Mouse (Mus musculus) embryonic facial prominence, embryonic 11.5 days (tissue): ENCODE data around the gene Tns3. TPM values are rescaled to one million over a fixed set of nuclear protein-coding genes. Genes with fewer than 3 reads are reported as not detected.
A peak's percentile ranks its signal among the peaks of the same experiment; 100 is the strongest.

ENCODE experiments used
- ATAC-seq: fragments of 200-750 bp; cut with Nextera tagmentation; replicated peaks from 2 replicates; pipeline ENCODE4 v1.8.0; 2017; ENCODE audit warnings: low read depth; ENCODE audit not compliant: insufficient number of reproducible peaks, low FRiP score, low TSS enrichment
- DNase-seq: peaks from one replicate; pipeline ENCODE4 v3.0.0-alpha.2; 2015; ENCODE audit warnings: low spot score
- H3K27ac ChIP-seq: fragments of 300-500 bp; sonication (generic); replicated peaks from 2 replicates; pipeline ENCODE4 v1.5.1; 2014; ENCODE audit warnings: mild to moderate bottlenecking, low read depth, low read length, control low read depth
- H3K27me3 ChIP-seq: fragments of 300-500 bp; sonication (generic); 2 replicates; pipeline ENCODE4 v1.6.1; 2014; ENCODE audit warnings: mild to moderate bottlenecking, low read length, moderate library complexity, mixed read lengths; ENCODE audit not compliant: control insufficient read depth, insufficient read depth
- H3K36me3 ChIP-seq: fragments of 300-500 bp; sonication (generic); replicated peaks from 2 replicates; pipeline ENCODE4 v1.6.1; 2014; ENCODE audit warnings: low read depth, mild to moderate bottlenecking, low read length, moderate library complexity, mixed read lengths; ENCODE audit not compliant: control insufficient read depth, insufficient read depth
- H3K4me1 ChIP-seq: fragments of 300-500 bp; sonication (generic); 2 replicates; pipeline ENCODE4 v1.6.1; 2014; ENCODE audit warnings: low read length, mixed read lengths; ENCODE audit not compliant: control insufficient read depth, insufficient read depth
- H3K4me2 ChIP-seq: fragments of 300-500 bp; sonication (generic); 2 replicates; pipeline ENCODE4 v1.6.1; 2014; ENCODE audit warnings: low read depth, mild to moderate bottlenecking, control low read depth, low read length, moderate library complexity
- H3K4me3 ChIP-seq: fragments of 300-500 bp; sonication (generic); 2 replicates; pipeline ENCODE4 v1.5.1; 2014; ENCODE audit warnings: low read depth, low read length, control low read depth
- H3K9ac ChIP-seq: fragments of 300-500 bp; sonication (generic); replicated peaks from 2 replicates; pipeline ENCODE4 v1.6.1; 2014; ENCODE audit warnings: mild to moderate bottlenecking, control low read depth, low read length
- H3K9me3 ChIP-seq: fragments of 300-500 bp; sonication (generic); replicated peaks from 2 replicates; pipeline ENCODE4 v1.6.1; 2016; ENCODE audit warnings: mild to moderate bottlenecking, low read length, inconsistent platforms, mixed read lengths; ENCODE audit not compliant: control insufficient read depth
- WGBS: fragments of 180-500 bp; shearing (Covaris S2); extraction: QIAGEN DNeasy Blood & Tissue Kit; methylation state at CpG from one replicate; pipeline ENCODE4 v1.1.7; 2014; 5-methylcytosine and 5-hydroxymethylcytosine counted together
- polyA plus RNA-seq: library from polyadenylated mRNA; unstranded; fragments of >200 nt; fragmentation: Nextera tagmentation; extraction: Ambion mirVana; gene quantifications from 2 replicates; pipeline ENCODE4 v1.2.1, GENCODE M21; 2014

The Tns3 gene
- polyA plus RNA-seq, 1 experiment from 2014 or later = 14.9 TPM

DNA sequence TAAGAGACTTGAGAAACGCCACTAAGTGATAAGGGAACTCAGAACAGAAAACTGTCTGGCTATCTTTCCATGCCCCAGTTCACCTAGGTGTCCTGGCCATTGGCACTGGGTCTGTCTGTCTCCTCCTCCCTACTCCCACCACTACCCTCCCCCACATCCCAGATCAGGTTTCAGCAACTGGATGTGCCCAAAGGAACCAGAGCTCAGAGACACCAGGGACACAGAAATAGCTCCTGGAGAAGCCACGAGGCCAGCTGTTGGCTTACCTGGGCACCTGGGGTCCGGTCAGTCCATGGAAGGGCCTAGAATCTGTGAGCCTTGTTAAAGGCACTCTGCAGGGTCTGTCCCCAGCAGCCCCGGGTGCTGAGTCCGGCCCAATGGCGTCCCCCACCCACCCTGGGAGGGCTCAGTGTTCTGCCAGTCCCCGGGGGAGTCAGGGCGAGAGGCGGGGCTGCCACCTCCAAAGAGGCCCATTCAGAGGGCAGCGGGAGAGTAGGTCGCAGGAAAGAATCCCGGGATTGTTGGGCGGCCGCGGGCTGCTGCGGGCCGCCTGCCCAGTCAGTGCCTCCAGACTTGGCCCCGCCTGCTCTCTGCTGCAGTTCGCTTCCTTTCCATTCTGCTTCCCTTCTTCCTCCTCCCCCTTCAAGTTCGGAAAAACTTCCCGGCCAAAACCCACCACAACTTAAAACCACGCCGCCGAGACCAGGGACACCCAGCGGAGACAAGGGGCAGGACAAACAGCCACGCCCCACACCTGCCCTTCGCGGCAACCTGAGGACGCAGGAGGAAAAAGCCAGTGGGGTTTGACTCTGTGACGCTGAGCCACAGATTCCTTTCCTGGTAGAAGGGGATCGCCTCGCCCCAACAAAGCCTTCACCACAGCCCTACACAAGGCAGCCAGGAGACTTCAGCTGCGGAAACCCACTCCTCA lies 195.9 kb downstream of the Tns3 start:
- DNase-seq (peak; percentile 73), ATAC-seq (peak; percentile 69)
- WGBS = 1% methylated on average over 33 of the region's 33 CpGs
- Histone ChIP-seq H3K4me3 (peak overlapping the region; percentile 37), H3K36me3 (no peaks in the 10 kb centered on the region), H3K9me3 (no peaks in the 10 kb centered on the region), H3K27me3 (no peaks in the 10 kb centered on the region), H3K4me1 (peaks cover 10% of the 10 kb centered on the region), H3K4me2 (peak overlapping the region; percentile 74), H3K9ac (peak overlapping the region; percentile 63), H3K27ac (peak overlapping the region; percentile 74)

- peak overlapping the region; percentile 63 for H3K9ac ChIP-seq
- WGBS = 11% methylated on average over 13 of the region's 13 CpGs
- H3K4me2 ChIP-seq = peak overlapping the region; percentile 74
- no peaks in the 10 kb centered on the region for H3K36me3 ChIP-seq
- peaks cover 10% of the 10 kb centered on the region for H3K4me1 ChIP-seq
- ATAC-seq (peak; percentile 50), DNase-seq (peak; percentile 53)
- H3K9me3 ChIP-seq = no peaks in the 10 kb centered on the region
- peak overlapping the region; percentile 37 for H3K4me3 ChIP-seq
- no peaks in the 10 kb centered on the region for H3K27me3 ChIP-seq
- peak overlapping the region; percentile 74 for H3K27ac ChIP-seq
Measured at GRCm38 (mm10) chr11:8467403-8468160, 196.8 kb downstream of the Tns3 start.

DNA sequence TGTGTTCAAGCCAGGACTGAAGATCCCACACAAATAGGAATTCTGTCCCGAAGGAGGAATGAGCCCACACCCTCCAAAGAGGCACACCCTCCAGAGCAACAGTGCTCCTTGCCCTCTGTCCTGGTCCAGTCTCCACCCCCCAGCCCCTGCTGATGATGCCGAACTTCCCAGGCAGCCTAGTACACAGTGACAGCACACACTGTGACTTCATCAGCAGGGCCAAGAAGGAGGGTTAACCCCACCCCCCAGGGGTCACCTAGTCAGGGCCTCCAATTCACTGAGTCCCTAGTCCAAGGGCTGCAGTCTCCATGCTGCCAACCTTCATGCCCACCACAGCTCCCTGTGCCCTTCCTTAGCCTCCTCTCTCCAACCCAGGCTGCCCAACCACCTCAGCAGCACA lies 200.5 kb downstream of the Tns3 start:
- Histone ChIP-seq H3K36me3 (no peaks in the 10 kb centered on the region), H3K4me3 (no peak overlapping the region), H3K27ac (no peak overlapping the region), H3K9me3 (no peaks in the 10 kb centered on the region), H3K9ac (no peak overlapping the region), H3K27me3 (no peaks in the 10 kb centered on the region), H3K4me1 (peaks cover 10% of the 10 kb centered on the region), H3K4me2 (no peak overlapping the region)
- DNase-seq = no peak
- no peak for ATAC-seq
- 79% methylated on average over 2 of the region's 2 CpGs for WGBS

GRCm38 (mm10) chr11:8462827-8463405 lies 201.4 kb downstream of the Tns3 start:
- DNase-seq (no peak), ATAC-seq (no peak)
- Histone ChIP-seq H3K9me3 (no peaks in the 10 kb centered on the region), H3K4me2 (no peak overlapping the region), H3K27me3 (no peaks in the 10 kb centered on the region), H3K4me3 (no peak overlapping the region), H3K36me3 (no peaks in the 10 kb centered on the region), H3K4me1 (peaks cover 5% of the 10 kb centered on the region; the same call in 1 of the 2 replicates), H3K9ac (no peak overlapping the region), H3K27ac (no peak overlapping the region)
- WGBS = 92% methylated on average over 3 of the region's 3 CpGs

GRCm38 (mm10) chr11:8460835-8461234 lies 203.5 kb downstream of the Tns3 start:
- H3K9ac ChIP-seq = no peak overlapping the region
- no peak overlapping the region for H3K4me2 ChIP-seq
- 91% methylated on average over 4 of the region's 4 CpGs for WGBS
- H3K27me3 ChIP-seq = no peaks in the 10 kb centered on the region
- DNase-seq (no peak), ATAC-seq (no peak)
- H3K27ac ChIP-seq = no peak overlapping the region
- H3K4me1 ChIP-seq = no peaks in the 10 kb centered on the region; the same call in 1 of the 2 replicates
- no peaks in the 10 kb centered on the region for H3K9me3 ChIP-seq
- no peaks in the 10 kb centered on the region for H3K36me3 ChIP-seq
- H3K4me3 ChIP-seq = no peak overlapping the region

DNA sequence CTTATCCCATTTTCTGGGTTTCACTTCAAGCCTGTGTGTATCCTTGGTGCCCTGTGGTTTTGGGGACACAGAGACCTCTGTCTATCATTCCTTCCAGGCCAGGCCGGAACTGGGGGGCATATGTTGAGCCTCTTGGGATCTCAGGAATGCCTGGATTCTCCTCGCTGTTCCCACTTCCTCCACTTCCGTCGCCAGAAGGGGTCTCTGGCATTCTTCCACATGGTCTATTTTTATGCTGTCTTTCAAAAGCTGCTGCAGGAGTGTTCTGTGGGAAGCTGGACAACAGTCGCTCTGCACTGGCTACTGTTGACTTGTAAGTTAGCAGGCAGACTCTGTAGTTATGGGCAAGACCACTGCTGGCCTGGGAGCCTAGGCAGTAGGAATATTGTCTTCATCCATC lies 206.4 kb downstream of the Tns3 start:
- H3K9ac ChIP-seq = no peak overlapping the region
- H3K9me3 ChIP-seq = no peaks in the 10 kb centered on the region
- H3K27me3 ChIP-seq = no peaks in the 10 kb centered on the region
- ATAC-seq (no peak), DNase-seq (peak; percentile 36)
- no peak overlapping the region for H3K4me2 ChIP-seq
- no peaks in the 10 kb centered on the region; the same call in 1 of the 2 replicates for H3K4me1 ChIP-seq
- H3K27ac ChIP-seq = no peak overlapping the region; the same call in 1 of the 2 replicates
- WGBS = 22% methylated on average over 5 of the region's 5 CpGs
- no peak overlapping the region for H3K4me3 ChIP-seq
- H3K36me3 ChIP-seq = no peaks in the 10 kb centered on the region

GRCm38 (mm10) chr11:8456586-8457285 lies 207.6 kb downstream of the Tns3 start:
- DNase-seq (no peak), ATAC-seq (no peak)
- Histone ChIP-seq H3K27ac (no peak overlapping the region), H3K9me3 (no peaks in the 10 kb centered on the region), H3K4me1 (no peaks in the 10 kb centered on the region; the same call in 1 of the 2 replicates), H3K9ac (no peak overlapping the region), H3K27me3 (no peaks in the 10 kb centered on the region), H3K36me3 (no peaks in the 10 kb centered on the region), H3K4me3 (no peak overlapping the region), H3K4me2 (no peak overlapping the region)
- 57% methylated on average over 9 of the region's 9 CpGs for WGBS
